Mouse (Mus musculus) ES-E14 (cell line): ENCODE measurements at regions not wholly inside any gene's neighbourhood (a gene's known extent, or its start where the extent isn't known, plus 50 kb on each side); places are given as distances from the start of the nearest gene placed in this dataset.

Source experiments
- CHD2 ChIP-seq: IDR thresholded peaks from 2 replicates; pipeline ENCODE4 v1.6.1; 2014; ENCODE audit warnings: mild to moderate bottlenecking, low read depth, low read length, inconsistent platforms
- HCFC1 ChIP-seq: IDR thresholded peaks from 2 replicates; pipeline ENCODE4 v1.6.1; 2012; ENCODE audit warnings: low read length, inconsistent platforms, borderline replicate concordance; ENCODE audit not compliant: insufficient read depth
- MAFK ChIP-seq: IDR thresholded peaks from 2 replicates; pipeline ENCODE4 v1.6.1; 2014; ENCODE audit warnings: mild to moderate bottlenecking, low read depth, low read length, inconsistent platforms; ENCODE audit not compliant: insufficient read depth
- ZC3H11A ChIP-seq: IDR thresholded peaks from 2 replicates; pipeline ENCODE4 v1.6.1; 2012; ENCODE audit warnings: low read depth, mild to moderate bottlenecking, inconsistent platforms, low read length, borderline replicate concordance
- ZNF384 ChIP-seq: IDR thresholded peaks from 2 replicates; pipeline ENCODE4 v1.6.1; 2012; ENCODE audit warnings: low read depth, low read length, inconsistent platforms

DNA sequence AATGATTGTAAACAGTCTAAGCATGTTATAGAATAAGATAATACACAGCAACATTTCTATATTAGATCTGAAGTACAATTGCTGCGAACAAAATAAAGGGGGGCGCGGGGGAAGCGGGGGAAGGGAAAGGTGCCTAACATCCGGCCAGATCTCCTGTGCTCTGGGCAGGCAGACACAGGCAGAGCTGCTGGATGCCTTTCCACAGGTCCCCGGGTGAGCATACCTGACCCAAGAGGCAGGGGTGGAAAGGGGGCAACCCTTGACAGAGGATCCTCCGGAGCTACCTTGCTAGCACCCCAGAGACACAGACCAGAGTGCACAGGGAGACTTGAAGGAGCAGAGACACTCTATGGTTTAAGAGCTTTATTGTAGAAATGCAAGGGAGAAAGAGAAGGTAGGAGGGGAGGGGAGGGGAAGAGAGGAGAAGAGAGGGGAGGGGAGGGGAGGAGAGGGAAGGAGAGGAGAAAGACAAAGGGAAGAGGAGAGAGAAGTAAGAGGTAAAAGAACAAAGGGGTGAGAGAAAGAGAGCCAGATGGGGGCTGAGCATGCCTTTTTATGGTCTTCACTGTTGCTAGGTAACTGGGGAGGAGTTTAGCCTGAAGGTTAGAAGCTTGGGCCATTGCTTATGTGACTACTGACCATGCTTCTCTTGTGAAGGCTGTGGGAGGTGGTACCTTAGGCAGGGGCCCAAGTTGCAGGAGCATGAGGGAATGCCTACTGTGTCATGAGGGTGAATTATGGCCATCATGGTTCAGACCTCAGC, 308.2 kb upstream of the Negr1 start:
- TF ChIP-seq HCFC1 (no peak), CHD2 (no peak), MAFK (no peak), ZC3H11A (no peak), ZNF384 (no peak)
